ENCODE assay signal across 8 mouse cellular contexts in genomic region chr6:56714574-56715269, GRCm38 (mm10). TPM values are rescaled to one million over a fixed set of nuclear protein-coding genes. Genes with fewer than 3 reads are reported as not detected.
DNase-seq lines count a peak whose midpoint lies in the region; ATAC-seq and TF ChIP-seq lines count a peak whose summit lies in the region.

Gene Avl9 (plus strand): TSS chr6:56714899.

- H3K4me2 ChIP-seq in forebrain, embryonic 15.5 days (replicated peaks) = peak within 1 kb of the TSS; percentile 69

- in situ Hi-C loops in ES-E14 (cut with MboI; ENCODE audit: low sequenced_read_pairs in 2 of 2, unreplicated experiment in 2 of 2) = no loop called here

- no peaks in the 10 kb centered on the region for H3K9me3 ChIP-seq in ES-E14 (ENCODE audit: control insufficient read depth, insufficient read depth, low read depth, low read length)
- H3K9me3 ChIP-seq in forebrain, embryonic 15.5 days = no peaks in the 10 kb centered on the region

- ATAC-seq in forebrain, embryonic 15.5 days (replicated peaks) = peak; percentile 98
- ATAC-seq in neutrophil, adult 5-6 weeks (ENCODE audit: extremely low read depth, insufficient number of reproducible peaks, low FRiP score, poor library complexity, severe bottlenecking) = peak; percentile 96

- peak within 1 kb of the TSS; percentile 97 for H3K27ac ChIP-seq in ES-E14 (ENCODE audit: insufficient read depth, low read depth, low read length, poor library complexity, severe bottlenecking)
- H3K27ac ChIP-seq in forebrain, embryonic 15.5 days (replicated peaks) = peak within 1 kb of the TSS; percentile 94

- intact Hi-C loops in heart, postnatal 25 days (cut with DNase I) = loop anchor here (5.0 to 10.0 kb wide), 3 partner anchors 83 to 820 kb away; partner anchors contain the start of genes Kbtbd2, Nt5c3, Ppm1k and Vmn1r4

- H3K27me3 ChIP-seq in forebrain, embryonic 15.5 days = no peaks in the 10 kb centered on the region

- peak; percentile 57 for TF ChIP-seq CTCF in lung, adult 2 months (IDR thresholded peaks at IDR 0.05; ENCODE audit: insufficient read depth, low read length)

- TF ChIP-seq POLR2A in lung, adult 2 months (IDR thresholded peaks at IDR 0.05; ENCODE audit: borderline replicate concordance, extremely low read depth, low read depth, low read length) = peak; percentile 80

- peak within 1 kb of the TSS; percentile 91 to 97 for H3K4me3 ChIP-seq in ES-E14 (ENCODE audit: insufficient read depth in 1 of 2, low read depth in 1 of 2, low read length in 2 of 2, poor library complexity in 1 of 2, severe bottlenecking in 1 of 2)
- peak within 1 kb of the TSS; percentile 63 for H3K4me3 ChIP-seq in forebrain, embryonic 15.5 days
- H3K4me3 ChIP-seq in lung, adult 2 months (replicated peaks; ENCODE audit: extremely low read depth, low read depth, low read length) = peak within 1 kb of the TSS; percentile 65

- WGBS in forebrain, embryonic 15.5 days = under 1% methylated on average over 63 of the region's 64 CpGs
- WGBS in lung, adult 2 months = under 1% methylated on average over 64 of the region's 64 CpGs

- 0 out of 4 replicates have a peak, but pooled peaks cover 0 to 2% of the 10 kb centered on the region in 2 experiments for H3K4me1 ChIP-seq in ES-E14 (ENCODE audit: control insufficient read depth in 2 of 2, insufficient read depth in 2 of 2, low read length in 2 of 2, poor library complexity in 1 of 2)
- H3K4me1 ChIP-seq in forebrain, embryonic 15.5 days = peaks cover 18% of the 10 kb centered on the region
- peaks cover 7% of the 10 kb centered on the region for H3K4me1 ChIP-seq in lung, adult 2 months (ENCODE audit: control insufficient read depth, insufficient read depth, low read length)

- no peaks in the 10 kb centered on the region for H3K36me3 ChIP-seq in ES-E14 (ENCODE audit: control insufficient read depth, insufficient read depth, low read length, poor library complexity, severe bottlenecking)
- no peaks in the 10 kb centered on the region for H3K36me3 ChIP-seq in forebrain, embryonic 15.5 days

- DNase-seq in ES-E14 (ENCODE audit: low read depth, low spot score) = peak; percentile 97
- peak; percentile 98 for DNase-seq in cerebellum, adult 11-12 months
- peak; percentile 98 for DNase-seq in heart, postnatal 25 days (ENCODE audit: low spot score)
- DNase-seq in layer of hippocampus, adult 18-20 months (ENCODE audit: low spot score in 2 of 2) = peak; percentile 95 to 97
- peak; percentile 99 for DNase-seq in lung, adult 2 months
- DNase-seq in thymus, adult 18-20 months = peak; percentile 99

- peak within 1 kb of the TSS; percentile 96 for H3K9ac ChIP-seq in ES-E14 (ENCODE audit: insufficient read depth, low read depth, low read length, poor library complexity, severe bottlenecking)
- H3K9ac ChIP-seq in forebrain, embryonic 15.5 days (replicated peaks) = peak within 1 kb of the TSS; percentile 86

TF ChIP-seq in ES-E14, 5 proteins besides CTCF, POLR2A, EP300 and RAD21:
- TF ChIP-seq HCFC1 (IDR thresholded peaks at IDR 0.05; ENCODE audit: borderline replicate concordance, insufficient read depth, low read length) = peak; percentile 56; the same call in 1 of the 2 replicates
- no peak for TF ChIP-seq ZNF384 (IDR thresholded peaks at IDR 0.05; ENCODE audit: low read depth, low read length)
TF ChIP-seq in ES-E14: peak in this region for 1.

RNA-seq across cellular contexts. Expression of gene Avl9, which starts in this region (rescaled TPM):
- 12.9 and 18.1 TPM in 2 replicates for total RNA-seq in ES-E14 (2012; rRNA removed)
- 39.0 and 39.2 TPM in 2 replicates for polyA plus RNA-seq in forebrain, embryonic 15.5 days (2015; fragmentation: Nextera tagmentation; extraction: Ambion mirVana)
- total RNA-seq in heart, postnatal 25 days (2021) = 1 to 10 TPM; 6.0 to 6.9 TPM
- 10 to 100 TPM; 41.1 to 43.0 TPM for total RNA-seq in layer of hippocampus, adult 18-20 months (2021)
- 6.0 and 8.4 TPM in 2 replicates for polyA plus RNA-seq in lung, adult 2 months (2012; rRNA removed)
- total RNA-seq in neutrophil, adult 5-6 weeks (2017) = 80.5 and 105 TPM in 2 replicates

Comparison
In these comparisons a context has a peak if more than half of its experiments do, and no peak if none do; other contexts are left out.
1. Peak in every context shown above with its lines: DNase-seq, ATAC-seq, H3K4me3 ChIP-seq and H3K27ac ChIP-seq.